Mouse (Mus musculus) Muller cell, postnatal 12 days (primary cell): ENCODE results near the gene Cbfa2t2.
A peak's percentile ranks its signal among the peaks of the same experiment; 100 is the strongest.
"Not testable (repeated sequence)": the region's sequence is repeated elsewhere in the genome, so short reads cannot be mapped to it uniquely, and the experiment has no call there.

Experiments
- DNase-seq: peaks from one replicate; pipeline ENCODE4 v3.0.0-alpha.2; 2015; ENCODE audit errors: inconsistent ontology term

The Cbfa2t2 gene

GRCm38 (mm10) chr2:154467139-154467538, 30.9 kb downstream of the Cbfa2t2 start:
- DNase-seq: no peak

- no peak for DNase-seq
Measured at GRCm38 (mm10) chr2:154474251-154475061, 38.2 kb downstream of the Cbfa2t2 start.

GRCm38 (mm10) chr2:154475062-154475349, 38.7 kb downstream of the Cbfa2t2 start:
- DNase-seq: no peak

- DNase-seq: no peak
Measured at GRCm38 (mm10) chr2:154475861-154476260, 39.6 kb downstream of the Cbfa2t2 start.

GRCm38 (mm10) chr2:154477028-154477427, 40.7 kb downstream of the Cbfa2t2 start:
- DNase-seq: no peak

- DNase-seq: no peak
Measured at GRCm38 (mm10) chr2:154491788-154492187, 55.5 kb downstream of the Cbfa2t2 start.

- DNase-seq: not testable (repeated sequence)
Measured at GRCm38 (mm10) chr2:154493559-154493958, 57.3 kb downstream of the Cbfa2t2 start.

GRCm38 (mm10) chr2:154495021-154495420, 58.7 kb downstream of the Cbfa2t2 start:
- no peak for DNase-seq

- DNase-seq: peak; percentile 18
Measured at GRCm38 (mm10) chr2:154498571-154498970, 62.3 kb downstream of the Cbfa2t2 start.

- DNase-seq: no peak
Measured at GRCm38 (mm10) chr2:154499717-154500247, 63.5 kb downstream of the Cbfa2t2 start.

GRCm38 (mm10) chr2:154500758-154501157, 64.5 kb downstream of the Cbfa2t2 start:
- DNase-seq: no peak

- DNase-seq: peak; percentile 35
Measured at GRCm38 (mm10) chr2:154507076-154507475, 70.8 kb downstream of the Cbfa2t2 start.

GRCm38 (mm10) chr2:154507566-154508283, 71.4 kb downstream of the Cbfa2t2 start:
- peak; percentile 35 for DNase-seq

GRCm38 (mm10) chr2:154508450-154508849, 72.2 kb downstream of the Cbfa2t2 start:
- DNase-seq: no peak

GRCm38 (mm10) chr2:154510141-154510540, 73.9 kb downstream of the Cbfa2t2 start:
- DNase-seq: no peak

GRCm38 (mm10) chr2:154516944-154517343, 80.7 kb downstream of the Cbfa2t2 start:
- DNase-seq: peak; percentile 84

- no peak for DNase-seq
Measured at GRCm38 (mm10) chr2:154517424-154517823, 81.1 kb downstream of the Cbfa2t2 start.

GRCm38 (mm10) chr2:154521449-154521848, 85.2 kb downstream of the Cbfa2t2 start:
- no peak for DNase-seq

GRCm38 (mm10) chr2:154522334-154522733, 86.1 kb downstream of the Cbfa2t2 start:
- DNase-seq: no peak

- no peak for DNase-seq
Measured at GRCm38 (mm10) chr2:154525285-154525684, 89.0 kb downstream of the Cbfa2t2 start.

GRCm38 (mm10) chr2:154526531-154526930, 90.2 kb downstream of the Cbfa2t2 start:
- DNase-seq: no peak

GRCm38 (mm10) chr2:154532888-154533287, 96.6 kb downstream of the Cbfa2t2 start:
- DNase-seq: no peak
